Mouse (Mus musculus) lung, adult 2 months (tissue): ENCODE results near the gene Gm20388.

Experiments used
- CTCF ChIP-seq: fragments of 200-500 bp; IDR thresholded peaks from 2 replicates; pipeline ENCODE4 v1.5.1; 2011; ENCODE audit warnings: mild to moderate bottlenecking, low read length, control low read depth; ENCODE audit not compliant: insufficient read depth
- POLR2A ChIP-seq: fragments of 200-500 bp; IDR thresholded peaks from 2 replicates; pipeline ENCODE4 v1.6.1; 2011; ENCODE audit warnings: low read depth, mild to moderate bottlenecking, control low read depth, low read length, borderline replicate concordance; ENCODE audit errors: extremely low read depth

DNA sequence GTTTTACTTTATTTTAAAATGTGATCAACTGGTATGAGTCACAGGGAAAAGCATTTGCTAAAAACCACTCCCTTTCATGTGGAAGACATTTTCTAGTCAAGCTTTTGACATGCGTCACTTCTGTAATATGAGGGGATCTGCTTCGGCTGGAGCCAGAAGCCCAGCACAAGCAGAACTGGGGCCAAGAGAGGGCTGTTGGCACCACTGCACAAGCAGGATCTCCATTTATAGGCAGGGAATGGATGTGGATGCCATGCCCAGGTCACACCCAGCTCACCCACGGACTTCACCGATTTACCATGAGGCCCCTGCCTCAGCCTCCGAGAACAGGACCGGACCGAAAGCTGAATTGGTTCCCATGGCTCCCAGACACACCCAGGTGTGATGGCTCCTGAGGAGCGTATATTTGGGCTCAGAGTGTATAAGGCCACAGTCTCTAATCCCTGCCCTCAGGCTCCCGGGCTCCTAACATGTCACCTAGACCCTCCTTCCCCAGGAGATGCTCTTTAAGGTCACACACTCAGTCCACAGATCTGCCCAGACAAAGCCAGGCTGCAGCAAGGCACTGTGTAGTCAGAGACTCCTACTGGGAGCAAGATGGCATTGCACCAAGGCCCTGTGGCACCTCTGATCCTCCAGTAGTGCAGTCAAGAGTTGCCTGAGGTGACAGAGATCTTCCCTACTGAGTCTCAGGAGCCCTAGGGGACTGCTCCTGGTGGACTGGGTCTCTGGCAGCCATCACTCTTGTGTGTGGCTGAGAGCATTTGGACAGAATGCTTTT, 4380.5 kb downstream of the Gm20388 start:
- TF ChIP-seq CTCF (peak; percentile 66), POLR2A (no peak)
